Mouse (Mus musculus): Measurements from ENCODE around the gene Idnk.
A peak's percentile ranks its signal among the peaks of the same experiment; 100 is the strongest.

- TF ChIP-seq CTCF (IDR thresholded peaks at IDR 0.05; ENCODE audit: control insufficient read depth, insufficient read depth, insufficient replicate concordance, low read depth, low read length) (no peak), POLR2A (IDR thresholded peaks at IDR 0.05; ENCODE audit: control insufficient read depth, low read depth, low read length) (peak; percentile 54; the same call in 1 of the 2 replicates)
Observed at GRCm38 (mm10) chr13:58148256-58148831, 9.1 kb upstream of the Idnk start.

Data from testis, adult 2 months (tissue).